Mouse (Mus musculus): ENCODE measurements around the gene Nfkbid. TPM values are rescaled to one million over a fixed set of nuclear protein-coding genes. Genes with fewer than 3 reads are reported as not detected.

Nfkbid gene
- polyA plus RNA-seq, 1 experiment from 2014 or later, result 2.0 TPM

DNA sequence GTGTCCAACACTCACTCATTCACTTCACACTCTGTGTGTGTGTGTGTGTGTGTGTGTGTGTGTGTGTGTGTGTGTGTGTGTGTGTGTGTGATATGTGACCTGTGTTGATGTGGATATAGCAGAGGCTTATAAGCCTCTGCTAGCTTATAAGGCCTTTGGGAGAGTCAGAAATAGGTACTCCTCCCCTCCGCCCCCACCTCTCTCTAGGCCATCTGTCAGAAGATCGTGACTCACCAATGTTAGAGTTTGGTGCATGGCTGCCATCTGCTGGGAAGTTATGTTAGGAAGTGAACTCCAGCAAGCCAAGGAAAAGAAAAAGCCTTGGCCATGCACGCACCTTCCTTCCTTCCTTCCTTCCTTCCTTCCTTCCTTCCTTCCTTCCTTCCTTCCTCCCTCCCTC is 10.3 kb downstream of the Nfkbid start:
- Histone ChIP-seq H3K27ac (no peak overlapping the region), H3K4me2 (no peak overlapping the region), H3K27me3 (peaks cover 21% of the 10 kb centered on the region), H3K4me1 (no peaks in the 10 kb centered on the region), H3K36me3 (peaks cover 3% of the 10 kb centered on the region; the same call in 1 of the 2 replicates), H3K9ac (no peak overlapping the region), H3K9me3 (replicated peaks) (no peaks in the 10 kb centered on the region), H3K4me3 (replicated peaks) (no peak overlapping the region)
- no peak for ATAC-seq (replicated peaks; ENCODE audit: low FRiP score)
- 19% methylated on average over 3 of the region's 3 CpGs for WGBS

- H3K4me2 ChIP-seq, result no peak overlapping the region
- WGBS, result 1% methylated on average over 10 of the region's 10 CpGs
- no peak overlapping the region for H3K27ac ChIP-seq
- H3K4me3 ChIP-seq (replicated peaks), result no peak overlapping the region
- no peaks in the 10 kb centered on the region for H3K36me3 ChIP-seq
- H3K4me1 ChIP-seq, result no peaks in the 10 kb centered on the region
- H3K9me3 ChIP-seq (replicated peaks), result no peaks in the 10 kb centered on the region
- H3K9ac ChIP-seq, result no peak overlapping the region
- H3K27me3 ChIP-seq, result peaks cover 29% of the 10 kb centered on the region
- no peak for ATAC-seq (replicated peaks; ENCODE audit: low FRiP score)
Measured at GRCm38 (mm10) chr7:30434238-30434637, 12.7 kb downstream of the Nfkbid start.

DNA sequence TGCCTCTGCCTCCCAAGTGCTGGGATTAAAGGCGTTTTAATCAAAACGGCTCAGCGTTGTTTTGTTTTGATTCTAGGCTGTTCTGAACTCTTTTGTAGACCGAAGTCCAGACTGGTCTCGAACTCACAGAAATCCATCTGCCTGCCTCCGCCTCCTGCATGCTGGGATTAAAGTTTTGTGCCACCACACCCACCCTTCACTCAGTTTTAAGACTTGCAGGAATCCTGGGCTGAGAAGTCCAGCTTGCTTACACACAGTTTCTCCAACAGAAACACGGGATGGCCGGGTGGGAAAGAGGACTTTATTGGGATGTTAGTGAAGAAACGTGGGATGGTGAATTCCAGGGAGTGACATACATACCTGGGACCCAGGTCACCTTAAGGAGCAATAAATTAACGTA is 13.2 kb downstream of the Nfkbid start:
- no peak for ATAC-seq (replicated peaks; ENCODE audit: low FRiP score)

GRCm38 (mm10) chr7:30435156-30435555 is 13.6 kb downstream of the Nfkbid start:
- no peak overlapping the region for H3K9ac ChIP-seq
- H3K27ac ChIP-seq, result no peak overlapping the region
- H3K4me2 ChIP-seq, result no peak overlapping the region
- H3K4me3 ChIP-seq (replicated peaks), result no peak overlapping the region
- WGBS, result 41% methylated on average over 9 of the region's 9 CpGs
- no peaks in the 10 kb centered on the region for H3K36me3 ChIP-seq
- H3K27me3 ChIP-seq, result peaks cover 37% of the 10 kb centered on the region
- no peaks in the 10 kb centered on the region for H3K4me1 ChIP-seq
- ATAC-seq (replicated peaks; ENCODE audit: low FRiP score), result no peak
- no peaks in the 10 kb centered on the region for H3K9me3 ChIP-seq (replicated peaks)

More for the DNA sequence above, 13.2 kb downstream of the Nfkbid start:
- Histone ChIP-seq H3K27me3 (peaks cover 33% of the 10 kb centered on the region), H3K9ac (no peak overlapping the region), H3K36me3 (no peaks in the 10 kb centered on the region), H3K27ac (no peak overlapping the region), H3K4me2 (no peak overlapping the region), H3K4me1 (no peaks in the 10 kb centered on the region), H3K4me3 (replicated peaks) (no peak overlapping the region), H3K9me3 (replicated peaks) (no peaks in the 10 kb centered on the region)
- 69% methylated on average over 10 of the region's 10 CpGs for WGBS

- ATAC-seq (replicated peaks; ENCODE audit: low FRiP score), result no peak
- WGBS, result 16% methylated on average over 10 of the region's 10 CpGs
Measured at GRCm38 (mm10) chr7:30436879-30437278, 15.3 kb downstream of the Nfkbid start.

DNA sequence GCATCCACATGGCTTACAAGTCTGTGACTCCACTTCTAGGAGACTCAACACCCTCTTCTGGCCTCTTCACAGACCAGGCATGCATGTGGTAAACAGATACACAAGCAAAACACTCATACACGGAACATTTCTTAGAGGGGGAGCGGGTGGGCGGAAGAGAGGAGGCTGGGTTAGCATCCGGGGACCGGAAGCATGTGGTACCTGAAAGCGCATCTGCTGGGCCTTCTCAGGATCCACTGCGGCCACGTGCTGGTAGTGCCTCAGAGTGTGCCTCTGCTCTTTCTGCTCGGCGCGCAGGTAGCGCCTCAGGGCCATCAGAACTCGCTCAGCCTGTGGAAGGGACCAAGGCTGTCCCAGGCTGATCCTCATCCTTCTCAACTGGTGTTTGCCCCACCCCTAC is 18.2 kb downstream of the Nfkbid start:
- H3K36me3 ChIP-seq, result no peaks in the 10 kb centered on the region
- H3K27ac ChIP-seq, result no peak overlapping the region
- peaks cover 49% of the 10 kb centered on the region for H3K27me3 ChIP-seq
- peaks cover 23% of the 10 kb centered on the region for H3K4me1 ChIP-seq
- WGBS, result 83% methylated on average over 13 of the region's 13 CpGs
- no peaks in the 10 kb centered on the region for H3K9me3 ChIP-seq (replicated peaks)
- H3K4me3 ChIP-seq (replicated peaks), result no peak overlapping the region
- H3K9ac ChIP-seq, result no peak overlapping the region
- no peak for ATAC-seq (replicated peaks; ENCODE audit: low FRiP score)
- no peak overlapping the region for H3K4me2 ChIP-seq

More at GRCm38 (mm10) chr7:30436879-30437278, 15.3 kb downstream of the Nfkbid start:
- H3K4me3 ChIP-seq (replicated peaks), result no peak overlapping the region
- no peak overlapping the region for H3K4me2 ChIP-seq
- no peaks in the 10 kb centered on the region for H3K36me3 ChIP-seq
- H3K27me3 ChIP-seq, result peaks cover 38% of the 10 kb centered on the region
- no peak overlapping the region for H3K27ac ChIP-seq
- no peaks in the 10 kb centered on the region for H3K9me3 ChIP-seq (replicated peaks)
- peaks cover 3% of the 10 kb centered on the region for H3K4me1 ChIP-seq
- H3K9ac ChIP-seq, result no peak overlapping the region

DNA sequence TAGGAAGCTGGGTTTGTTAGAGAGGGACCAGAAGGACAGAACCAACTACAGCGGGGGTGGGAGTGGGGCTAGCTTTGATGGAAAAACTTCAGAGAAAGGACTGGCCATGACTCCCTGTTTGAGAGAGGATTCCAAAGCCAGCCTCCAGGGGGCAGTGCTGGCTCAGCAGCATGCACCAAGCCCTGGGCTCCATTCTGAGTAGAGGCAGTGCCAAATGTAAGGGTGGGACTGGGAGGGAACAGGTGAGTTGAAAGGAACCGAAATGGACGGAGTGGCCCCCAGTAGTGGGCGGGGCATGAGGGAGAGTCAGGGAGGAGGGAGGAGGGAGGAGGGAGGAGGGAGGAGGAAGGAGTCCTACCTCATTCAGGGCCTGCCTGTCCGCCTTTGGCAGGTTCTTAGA is 19.2 kb downstream of the Nfkbid start:
- Histone ChIP-seq H3K9ac (no peak overlapping the region), H3K4me3 (replicated peaks) (no peak overlapping the region), H3K9me3 (replicated peaks) (no peaks in the 10 kb centered on the region), H3K36me3 (no peaks in the 10 kb centered on the region), H3K4me2 (no peak overlapping the region), H3K4me1 (peaks cover 31% of the 10 kb centered on the region), H3K27ac (no peak overlapping the region), H3K27me3 (peaks cover 50% of the 10 kb centered on the region)
- ATAC-seq (replicated peaks; ENCODE audit: low FRiP score), result no peak
- 26% methylated on average over 3 of the region's 5 CpGs for WGBS

DNA sequence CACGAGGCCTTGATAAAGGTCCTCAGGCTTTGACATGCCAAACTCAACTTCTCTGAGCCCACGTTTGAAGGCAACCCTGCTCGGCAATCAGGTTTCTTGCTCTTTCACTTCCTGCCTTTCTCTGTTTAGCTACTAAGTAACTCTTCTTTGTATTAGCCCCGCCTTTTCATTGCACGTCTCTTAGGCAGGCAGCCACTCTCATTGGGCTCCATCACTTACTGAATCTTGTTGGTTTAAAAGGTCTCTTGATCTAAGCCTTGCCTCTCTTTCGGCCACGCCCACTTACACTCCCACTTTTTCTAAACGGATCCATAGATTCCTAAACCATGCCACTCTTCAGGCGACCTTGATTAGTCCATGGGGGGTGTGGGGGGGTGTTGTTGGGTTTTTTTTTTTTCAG is 22.2 kb downstream of the Nfkbid start:
- H3K9me3 ChIP-seq (replicated peaks), result peaks cover 6% of the 10 kb centered on the region; the same call in 1 of the 2 replicates
- H3K36me3 ChIP-seq, result no peaks in the 10 kb centered on the region
- peaks cover 43% of the 10 kb centered on the region for H3K27me3 ChIP-seq
- H3K4me2 ChIP-seq, result peak overlapping the region; percentile 93
- whole genome bisulfite sequencing, result 23% methylated on average over 9 of the region's 9 CpGs
- peaks cover 34% of the 10 kb centered on the region for H3K4me1 ChIP-seq
- H3K9ac ChIP-seq, result no peak overlapping the region
- no peak overlapping the region for H3K27ac ChIP-seq
- no peak for ATAC-seq (replicated peaks; ENCODE audit: low FRiP score)
- peak overlapping the region; percentile 70; the same call in 1 of the 2 replicates for H3K4me3 ChIP-seq (replicated peaks)

GRCm38 (mm10) chr7:30444154-30444970 is 22.8 kb downstream of the Nfkbid start:
- peak overlapping the region; percentile 70 for H3K4me3 ChIP-seq (replicated peaks)
- peaks cover 6% of the 10 kb centered on the region; the same call in 1 of the 2 replicates for H3K9me3 ChIP-seq (replicated peaks)
- H3K4me1 ChIP-seq, result peaks cover 34% of the 10 kb centered on the region
- peak overlapping the region; percentile 93 for H3K4me2 ChIP-seq
- WGBS, result 1% methylated on average over 36 of the region's 38 CpGs
- H3K27ac ChIP-seq, result no peak overlapping the region
- H3K36me3 ChIP-seq, result no peaks in the 10 kb centered on the region
- ATAC-seq (replicated peaks; ENCODE audit: low FRiP score), result no peak; the same call in 1 of the 2 replicates
- peaks cover 43% of the 10 kb centered on the region for H3K27me3 ChIP-seq
- H3K9ac ChIP-seq, result peak overlapping the region; percentile 64

GRCm38 (mm10) chr7:30444971-30445751 is 23.6 kb downstream of the Nfkbid start, which contains the start of gene Aplp1:
Gene Aplp1 (minus strand): TSS chr7:30445535.
- H3K4me1 ChIP-seq, result peaks cover 34% of the 10 kb centered on the region
- H3K9ac ChIP-seq, result peak within 1 kb of the TSS; percentile 64
- under 1% methylated on average over 54 of the region's 72 CpGs for WGBS
- peak within 1 kb of the TSS; percentile 70 for H3K4me3 ChIP-seq (replicated peaks)
- ATAC-seq (replicated peaks; ENCODE audit: low FRiP score), result peak; percentile 66
- no peak within 1 kb of the TSS for H3K27ac ChIP-seq
- H3K36me3 ChIP-seq, result no peaks in the 10 kb centered on the region
- peaks cover 6% of the 10 kb centered on the region; the same call in 1 of the 2 replicates for H3K9me3 ChIP-seq (replicated peaks)
- H3K4me2 ChIP-seq, result peak within 1 kb of the TSS; percentile 93
- peaks cover 40% of the 10 kb centered on the region for H3K27me3 ChIP-seq

DNA sequence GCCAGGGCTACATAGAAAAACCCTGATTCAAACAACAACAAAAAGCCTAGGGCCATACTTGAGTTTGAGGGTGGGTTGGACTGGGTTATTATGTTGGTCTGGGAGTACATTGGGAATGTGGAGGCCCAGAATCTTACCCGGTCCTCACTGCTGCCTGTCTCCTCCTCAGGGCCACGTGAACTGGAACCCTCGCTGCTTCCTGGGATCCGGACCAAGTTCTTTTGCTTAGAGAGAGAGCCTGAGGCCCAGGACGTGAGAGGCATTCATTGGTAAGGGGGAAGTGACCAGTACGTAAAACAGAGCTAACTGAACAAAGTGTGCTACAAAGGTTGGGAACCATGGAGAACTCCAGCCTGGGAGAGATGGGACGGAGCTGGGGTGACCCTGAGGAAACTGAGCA is 28.7 kb downstream of the Nfkbid start:
- Histone ChIP-seq H3K4me1 (peaks cover 14% of the 10 kb centered on the region), H3K36me3 (no peaks in the 10 kb centered on the region), H3K9ac (no peak overlapping the region), H3K4me3 (replicated peaks) (no peak overlapping the region), H3K4me2 (no peak overlapping the region), H3K9me3 (replicated peaks) (peaks cover 6% of the 10 kb centered on the region; the same call in 1 of the 2 replicates), H3K27me3 (peaks cover 69% of the 10 kb centered on the region), H3K27ac (no peak overlapping the region)
- ATAC-seq (replicated peaks; ENCODE audit: low FRiP score), result no peak
- 75% methylated on average over 7 of the region's 7 CpGs for WGBS

DNA sequence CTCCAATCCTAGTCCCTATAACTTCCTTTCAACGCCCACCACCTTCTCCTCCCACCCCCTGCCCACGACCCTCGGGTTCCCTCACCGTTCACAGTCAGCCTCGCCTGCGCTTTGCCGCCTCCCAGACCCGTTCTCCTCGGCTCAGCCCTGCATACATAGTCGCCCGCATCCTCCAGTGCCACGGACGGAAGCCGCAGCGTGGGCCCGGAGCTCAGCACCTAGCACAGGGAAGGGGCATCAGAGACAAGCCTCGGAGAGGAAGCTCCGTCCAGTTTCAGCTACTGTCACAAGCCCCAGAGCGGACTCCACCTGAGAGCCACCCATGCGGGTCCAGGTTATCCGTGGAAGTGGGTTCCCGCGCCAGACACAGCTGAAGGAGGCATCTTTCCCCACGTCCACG is 31.8 kb downstream of the Nfkbid start:
- no peak for ATAC-seq (replicated peaks; ENCODE audit: low FRiP score)
- Histone ChIP-seq H3K9me3 (replicated peaks) (0 out of 2 replicates have a peak, but pooled peaks cover under 1% of the 10 kb centered on the region), H3K4me1 (peaks cover 28% of the 10 kb centered on the region), H3K4me3 (replicated peaks) (peak overlapping the region; percentile 16; the same call in 1 of the 2 replicates), H3K4me2 (peak overlapping the region; percentile 48), H3K9ac (no peak overlapping the region), H3K36me3 (no peaks in the 10 kb centered on the region), H3K27ac (no peak overlapping the region), H3K27me3 (peaks cover 85% of the 10 kb centered on the region)
- WGBS, result 13% methylated on average over 25 of the region's 25 CpGs

Measured in kidney, embryonic 15.5 days (tissue).